Mouse (Mus musculus) C2C12 (cell line): ENCODE measurements around the gene Ctso.

Experiments used
- CEBPB ChIP-seq: IDR thresholded peaks from one replicate; pipeline ENCODE4 v1.6.1; 2011; ENCODE audit warnings: low read depth, mild to moderate bottlenecking, control low read depth, moderate library complexity
- CTCF ChIP-seq: IDR thresholded peaks from one replicate; pipeline ENCODE4 v1.5.1; 2011; ENCODE audit not compliant: control insufficient read depth, insufficient read depth, insufficient read length
- FOSL1 ChIP-seq: IDR thresholded peaks from one replicate; pipeline ENCODE4 v1.8.0; 2011; ENCODE audit warnings: mild to moderate bottlenecking, low read length; ENCODE audit not compliant: poor library complexity, insufficient read depth, severe bottlenecking
- MYOD1 ChIP-seq: IDR thresholded peaks from one replicate; pipeline ENCODE4 v1.6.1; 2011; ENCODE audit warnings: low read depth; ENCODE audit not compliant: control insufficient read depth, insufficient read length
- USF1 ChIP-seq: IDR thresholded peaks from one replicate; pipeline ENCODE4 v1.6.1; 2011; ENCODE audit warnings: low read depth, mild to moderate bottlenecking, control low read depth, moderate library complexity

DNA sequence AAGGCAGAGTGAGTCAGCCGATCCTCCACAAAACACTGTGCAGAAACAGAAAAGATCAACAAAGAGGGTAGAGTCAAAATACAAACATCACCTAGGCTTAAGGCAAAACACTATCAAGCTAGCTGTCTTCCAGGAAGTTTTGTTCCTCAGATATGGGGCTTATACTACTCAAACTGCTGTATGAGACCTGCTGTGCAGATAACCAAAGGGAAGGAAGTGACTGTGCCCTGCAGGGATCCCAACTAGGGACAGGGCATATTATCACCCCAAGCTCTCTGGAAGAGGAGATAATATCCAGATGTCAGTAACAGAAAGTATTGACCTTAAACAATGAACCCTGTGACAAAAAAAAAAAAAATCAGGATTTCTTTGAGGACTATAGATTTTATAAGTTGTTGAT lies 16.6 kb downstream of the Ctso start:
- TF ChIP-seq CTCF (no peak), MYOD1 (no peak), FOSL1 (no peak), CEBPB (no peak), USF1 (no peak)
